Mouse (Mus musculus): ENCODE results near the gene Klrg2. TPM values are rescaled to one million over a fixed set of nuclear protein-coding genes. Genes with fewer than 3 reads are reported as not detected.

The Klrg2 gene
- polyA plus RNA-seq, 1 experiment = 0.36 TPM

DNA sequence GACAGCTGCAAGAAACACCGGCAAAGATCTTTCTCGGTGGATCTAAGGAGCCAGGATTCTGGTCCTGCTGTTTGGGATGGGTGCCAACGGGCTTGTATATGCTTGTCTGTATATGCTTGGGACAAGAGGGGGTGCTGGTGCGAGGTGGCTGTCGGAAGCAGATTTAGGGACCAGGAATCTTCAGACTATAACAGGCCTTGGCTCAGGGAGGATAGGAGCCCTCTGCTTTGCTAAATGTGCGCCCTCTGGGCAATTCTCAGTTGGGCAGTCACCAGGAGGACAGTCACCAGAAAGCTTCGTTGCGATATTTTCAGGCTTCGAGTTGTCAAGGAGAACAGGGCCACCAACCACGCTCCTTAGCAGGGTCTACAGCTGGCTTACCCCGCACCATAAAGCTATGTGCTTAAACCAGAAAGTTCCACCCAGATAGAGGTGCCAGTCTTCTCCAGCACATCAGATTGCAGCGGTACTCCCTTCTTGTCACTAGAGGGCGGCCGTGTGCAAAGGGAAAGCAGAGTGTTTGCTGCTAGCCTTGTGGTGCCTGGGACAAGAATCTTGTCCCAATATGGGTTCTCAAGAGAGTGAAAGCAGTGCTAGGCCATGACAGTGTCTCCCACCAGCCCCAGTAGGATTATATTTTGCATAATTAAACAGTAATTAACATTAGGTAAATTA, 13.4 kb upstream of the Klrg2 start:
- TF ChIP-seq CTCF (IDR thresholded peaks at IDR 0.05; ENCODE audit: borderline replicate concordance, extremely low read depth, insufficient read depth, insufficient read length) (peak; percentile 96), POLR2A (IDR thresholded peaks at IDR 0.05; ENCODE audit: borderline replicate concordance, extremely low read depth, insufficient read depth, insufficient read length, poor library complexity, severe bottlenecking) (no peak)
- peak; percentile 85 for DNase-seq (ENCODE audit: low read depth)

DNA sequence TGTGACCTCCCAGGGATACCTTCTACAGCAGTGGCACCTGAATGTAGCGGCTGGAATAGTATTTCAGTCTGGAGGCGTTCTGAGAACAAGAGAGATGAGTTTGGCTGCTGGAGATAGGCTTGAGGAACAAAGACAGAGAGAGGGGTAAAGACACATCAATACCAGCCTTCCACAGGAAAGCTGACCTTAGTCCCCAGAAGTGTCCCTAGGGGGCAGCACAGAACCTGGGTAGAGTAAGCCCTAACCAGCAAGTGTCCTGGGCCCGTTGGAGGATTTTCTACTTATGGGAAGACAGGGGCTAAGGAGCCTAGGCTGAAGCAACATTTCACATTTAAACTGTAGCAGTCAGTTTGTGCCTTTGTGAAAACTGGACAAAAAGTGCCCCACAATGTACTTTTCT, 12.5 kb upstream of the Klrg2 start:
- TF ChIP-seq CTCF (IDR thresholded peaks at IDR 0.05; ENCODE audit: borderline replicate concordance, extremely low read depth, insufficient read depth, insufficient read length) (no peak), POLR2A (IDR thresholded peaks at IDR 0.05; ENCODE audit: borderline replicate concordance, extremely low read depth, insufficient read depth, insufficient read length, poor library complexity, severe bottlenecking) (no peak)
- no peak for DNase-seq (ENCODE audit: low read depth)

DNA sequence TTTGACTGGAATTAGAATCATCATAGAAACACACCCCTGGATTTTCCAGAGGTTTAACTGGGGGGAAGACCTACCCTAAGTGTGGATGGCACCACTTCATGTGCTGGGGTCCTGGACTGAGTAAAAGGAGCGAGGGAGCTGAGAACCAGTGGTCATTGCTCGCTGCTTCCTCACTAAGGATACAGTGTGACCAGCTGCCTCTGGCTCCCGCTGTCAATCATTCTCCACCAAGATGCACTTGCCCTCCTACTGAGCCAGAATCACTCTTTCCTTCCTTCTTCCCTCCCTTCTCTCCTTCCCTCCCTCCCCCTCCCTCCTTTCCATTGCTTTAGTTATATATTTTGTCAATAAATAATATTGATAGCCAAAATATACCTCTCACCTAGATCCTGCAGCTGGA, 6.0 kb upstream of the Klrg2 start:
- TF ChIP-seq CTCF (IDR thresholded peaks at IDR 0.05; ENCODE audit: borderline replicate concordance, extremely low read depth, insufficient read depth, insufficient read length) (no peak), POLR2A (IDR thresholded peaks at IDR 0.05; ENCODE audit: borderline replicate concordance, extremely low read depth, insufficient read depth, insufficient read length, poor library complexity, severe bottlenecking) (no peak)
- no peak for DNase-seq (ENCODE audit: low read depth)

DNA sequence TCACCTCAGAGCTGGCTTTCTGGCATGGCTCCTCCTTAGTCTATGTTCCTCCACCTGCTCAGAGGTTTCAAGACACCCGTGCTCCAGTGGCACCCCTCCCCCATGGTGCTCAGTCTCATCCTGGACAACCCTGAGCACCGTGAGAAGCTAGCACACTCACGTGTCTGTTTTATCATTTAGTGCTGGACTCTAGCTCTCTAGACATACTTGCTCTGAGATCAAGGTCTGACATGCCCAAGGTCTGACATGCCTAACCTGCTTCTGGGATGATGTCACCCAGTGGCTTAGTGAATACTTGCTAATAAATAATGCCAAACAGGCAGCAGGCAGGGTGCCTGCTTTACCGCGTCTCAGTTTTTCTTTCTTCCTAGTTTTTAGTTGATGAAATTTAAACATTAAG, 5.6 kb upstream of the Klrg2 start:
- no peak for DNase-seq (ENCODE audit: low read depth)
- no peak for TF ChIP-seq POLR2A (IDR thresholded peaks at IDR 0.05; ENCODE audit: borderline replicate concordance, extremely low read depth, insufficient read depth, insufficient read length, poor library complexity, severe bottlenecking)
- no peak for TF ChIP-seq CTCF (IDR thresholded peaks at IDR 0.05; ENCODE audit: borderline replicate concordance, extremely low read depth, insufficient read depth, insufficient read length)

DNA sequence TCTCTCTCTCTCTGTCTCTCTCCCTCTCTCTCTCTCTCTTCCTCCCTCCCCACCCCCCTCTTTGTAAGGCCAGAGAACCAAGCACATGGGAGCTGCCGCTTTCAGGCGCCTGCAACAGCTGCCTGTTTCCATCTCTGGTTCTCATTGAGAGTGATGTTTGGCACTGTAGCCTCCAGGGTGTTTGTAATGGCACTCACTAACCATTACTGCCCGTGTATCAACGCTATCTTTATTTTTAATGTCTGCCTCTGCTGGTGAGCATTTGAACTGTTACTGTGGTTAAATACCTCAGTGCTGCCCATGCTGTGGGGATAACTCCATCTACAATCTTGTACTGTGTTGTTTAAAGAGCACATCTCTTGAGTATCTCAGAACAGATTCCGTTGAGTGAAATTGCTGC, 4.6 kb upstream of the Klrg2 start:
- DNase-seq (ENCODE audit: low read depth) = peak; percentile 14

GRCm38 (mm10) chr6:38641228-38641627, 4.2 kb upstream of the Klrg2 start:
- DNase-seq (ENCODE audit: low read depth) = no peak
- TF ChIP-seq POLR2A (IDR thresholded peaks at IDR 0.05; ENCODE audit: borderline replicate concordance, extremely low read depth, insufficient read depth, insufficient read length, poor library complexity, severe bottlenecking) = no peak
- TF ChIP-seq CTCF (IDR thresholded peaks at IDR 0.05; ENCODE audit: borderline replicate concordance, extremely low read depth, insufficient read depth, insufficient read length) = no peak

More for the DNA sequence above, 4.6 kb upstream of the Klrg2 start:
- TF ChIP-seq CTCF (IDR thresholded peaks at IDR 0.05; ENCODE audit: borderline replicate concordance, extremely low read depth, insufficient read depth, insufficient read length) (no peak), POLR2A (IDR thresholded peaks at IDR 0.05; ENCODE audit: borderline replicate concordance, extremely low read depth, insufficient read depth, insufficient read length, poor library complexity, severe bottlenecking) (no peak)

DNA sequence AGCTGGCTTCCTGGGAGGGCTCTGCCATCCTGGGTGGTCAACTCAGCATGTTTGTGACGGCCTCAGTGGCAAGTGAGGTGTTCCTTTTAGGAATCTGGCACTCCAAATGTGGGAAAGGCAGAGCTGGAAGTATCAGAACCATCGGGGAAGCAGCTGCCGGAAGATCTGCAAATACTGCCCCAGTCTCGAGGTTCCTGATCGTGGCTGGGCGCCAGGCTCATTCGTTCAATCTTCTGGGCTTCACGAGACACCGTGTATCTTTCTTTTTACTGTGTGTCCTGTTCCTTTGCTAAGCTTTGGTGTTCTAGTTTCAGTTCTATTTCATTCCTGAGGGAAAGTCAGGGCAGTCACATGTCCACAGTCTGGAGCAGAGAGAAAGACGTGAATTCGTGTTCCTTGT, 3.4 kb upstream of the Klrg2 start:
- TF ChIP-seq CTCF (IDR thresholded peaks at IDR 0.05; ENCODE audit: borderline replicate concordance, extremely low read depth, insufficient read depth, insufficient read length) = no peak
- TF ChIP-seq POLR2A (IDR thresholded peaks at IDR 0.05; ENCODE audit: borderline replicate concordance, extremely low read depth, insufficient read depth, insufficient read length, poor library complexity, severe bottlenecking) = no peak
- no peak for DNase-seq (ENCODE audit: low read depth)

DNA sequence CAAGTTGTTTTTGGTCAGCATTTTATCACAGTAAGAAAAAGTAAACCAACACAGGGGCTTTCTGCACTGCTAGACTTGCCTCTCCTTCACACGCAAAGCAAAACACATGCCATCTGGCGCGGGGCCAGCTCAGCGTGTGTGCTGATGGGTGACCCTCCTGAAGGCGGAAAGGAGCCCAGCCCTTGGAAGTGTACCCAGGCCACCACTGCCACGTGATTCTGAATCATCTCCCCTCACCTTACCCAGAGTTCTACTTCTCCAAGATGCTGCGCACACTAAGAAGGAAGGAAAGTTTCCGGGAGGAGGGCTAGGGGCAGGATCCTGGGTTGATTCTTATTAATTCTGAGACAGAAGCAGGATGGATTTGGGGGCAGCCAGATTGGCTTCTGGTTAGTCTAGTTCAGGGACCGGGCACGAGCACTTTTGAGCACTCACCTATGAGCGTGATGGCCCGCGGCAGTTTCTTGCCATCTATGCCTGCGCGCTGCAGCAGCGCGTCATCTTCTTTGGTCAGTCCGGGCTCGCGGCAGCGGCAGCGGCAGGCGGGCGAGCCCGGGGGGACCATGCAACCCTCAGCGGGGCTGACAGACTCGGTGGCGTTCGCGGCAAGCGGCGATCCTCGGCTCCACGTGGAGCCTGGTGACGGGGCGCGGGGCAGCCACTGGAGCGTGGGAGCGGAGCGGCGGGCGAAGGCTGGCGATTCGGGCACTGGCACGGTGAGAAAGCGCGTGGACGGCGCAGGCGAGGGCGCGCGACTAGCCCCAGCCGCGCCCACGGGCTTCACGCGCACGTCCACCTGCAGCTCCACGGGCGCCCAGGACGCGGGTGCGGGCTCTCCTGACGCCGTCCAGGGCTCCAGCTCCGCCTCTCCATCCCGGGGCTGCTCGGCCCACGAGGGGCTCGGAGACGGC, 846 bp downstream of the Klrg2 start:
- DNase-seq (ENCODE audit: low read depth) = peak; percentile 68
- no peak for TF ChIP-seq CTCF (IDR thresholded peaks at IDR 0.05; ENCODE audit: borderline replicate concordance, extremely low read depth, insufficient read depth, insufficient read length)
- TF ChIP-seq POLR2A (IDR thresholded peaks at IDR 0.05; ENCODE audit: borderline replicate concordance, extremely low read depth, insufficient read depth, insufficient read length, poor library complexity, severe bottlenecking) = no peak

DNA sequence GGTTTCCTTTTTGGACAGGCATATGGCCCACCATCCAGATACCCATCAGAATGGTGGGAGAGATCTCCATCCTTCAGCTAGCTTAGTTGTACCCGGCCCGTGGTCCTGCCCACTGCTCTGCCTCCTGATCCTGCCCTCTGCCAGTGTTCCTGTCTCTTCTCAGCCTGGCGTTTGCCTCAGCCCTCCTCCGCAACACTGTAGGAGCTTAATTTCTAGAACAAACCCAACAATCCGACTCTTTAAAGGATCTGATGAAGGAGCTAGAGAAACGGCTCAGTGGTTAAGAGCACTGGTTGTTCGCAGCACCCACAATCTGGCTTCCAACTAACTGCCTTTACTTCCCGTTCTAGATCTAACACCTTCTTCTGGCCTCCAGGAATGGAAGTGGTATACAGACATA, 2.6 kb downstream of the Klrg2 start:
- no peak for DNase-seq (ENCODE audit: low read depth)
- TF ChIP-seq POLR2A (IDR thresholded peaks at IDR 0.05; ENCODE audit: borderline replicate concordance, extremely low read depth, insufficient read depth, insufficient read length, poor library complexity, severe bottlenecking) (no peak), CTCF (IDR thresholded peaks at IDR 0.05; ENCODE audit: borderline replicate concordance, extremely low read depth, insufficient read depth, insufficient read length) (no peak)

- TF ChIP-seq CTCF (IDR thresholded peaks at IDR 0.05; ENCODE audit: borderline replicate concordance, extremely low read depth, insufficient read depth, insufficient read length) (no peak), POLR2A (IDR thresholded peaks at IDR 0.05; ENCODE audit: borderline replicate concordance, extremely low read depth, insufficient read depth, insufficient read length, poor library complexity, severe bottlenecking) (no peak)
- DNase-seq (ENCODE audit: low read depth) = no peak
Measured at GRCm38 (mm10) chr6:38632826-38633225, 4.2 kb downstream of the Klrg2 start.

DNA sequence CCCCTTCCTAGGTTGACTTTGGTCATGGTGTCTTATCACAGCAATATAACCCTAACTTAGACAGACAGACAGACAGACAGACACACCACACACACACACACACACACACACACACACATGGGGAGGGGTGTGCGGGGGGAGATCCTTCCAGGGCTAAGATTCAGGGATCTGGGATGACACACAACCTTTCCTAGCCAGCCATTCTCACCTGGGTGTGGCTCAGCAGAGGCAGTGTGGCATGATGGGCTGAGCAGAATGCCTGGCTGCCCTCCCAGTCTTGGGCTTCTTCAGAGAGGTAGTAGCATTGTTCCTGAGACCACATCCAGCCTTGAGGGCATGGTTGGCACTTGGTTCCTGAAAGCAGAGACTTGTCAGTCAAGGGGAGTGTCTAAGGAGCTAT, 7.5 kb downstream of the Klrg2 start:
- DNase-seq (ENCODE audit: low read depth) = no peak
- TF ChIP-seq POLR2A (IDR thresholded peaks at IDR 0.05; ENCODE audit: borderline replicate concordance, extremely low read depth, insufficient read depth, insufficient read length, poor library complexity, severe bottlenecking) (no peak), CTCF (IDR thresholded peaks at IDR 0.05; ENCODE audit: borderline replicate concordance, extremely low read depth, insufficient read depth, insufficient read length) (no peak)

Data from brain, embryonic 14.5 days (tissue).